Mouse (Mus musculus) small intestine, adult 2 months (tissue): ENCODE results near the gene Nat8f2.
"Not testable (repeated sequence)": the region's sequence is repeated elsewhere in the genome, so short reads cannot be mapped to it uniquely, and the experiment has no call there.

Source experiments
- CTCF ChIP-seq: fragments of 200-500 bp; IDR thresholded peaks from 2 replicates; pipeline ENCODE4 v1.5.1; 2012; ENCODE audit warnings: low read depth, mild to moderate bottlenecking, control low read depth, inconsistent platforms, low read length, moderate library complexity, mixed read lengths; ENCODE audit not compliant: insufficient replicate concordance, insufficient read length; ENCODE audit errors: extremely low read depth
- POLR2A ChIP-seq: fragments of 200-500 bp; IDR thresholded peaks from 2 replicates; pipeline ENCODE4 v1.6.1; 2012; ENCODE audit warnings: low read depth, mild to moderate bottlenecking, control low read depth, inconsistent platforms, low read length, moderate library complexity

DNA sequence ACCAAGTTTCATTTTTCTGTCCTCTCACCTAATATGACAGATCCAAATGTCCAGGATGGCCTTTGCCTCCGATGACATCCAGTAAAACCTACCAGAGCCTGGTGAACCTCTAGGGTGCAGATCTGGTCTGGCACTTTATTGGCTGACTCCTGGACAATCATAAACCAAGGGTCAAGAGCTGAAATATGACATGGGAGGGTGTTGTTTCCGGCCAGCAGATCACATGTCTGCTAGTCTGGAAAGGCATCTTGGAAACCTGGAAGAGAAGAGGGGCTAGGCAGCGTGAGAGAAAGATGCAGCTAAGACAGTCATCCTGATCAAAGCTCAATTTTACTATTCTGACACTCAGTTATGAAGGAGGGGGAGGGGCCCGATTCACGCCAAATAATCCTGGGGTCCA, at the start of gene Nat8f2:
- TF ChIP-seq POLR2A, CTCF: not testable (repeated sequence)
